Mouse (Mus musculus) lung, embryonic 14.5 days (tissue): ENCODE results near the gene Sgms1. TPM values are rescaled to one million over a fixed set of nuclear protein-coding genes. Genes with fewer than 3 reads are reported as not detected.

Experiments used
- ATAC-seq: fragments of 200-750 bp; cut with Nextera tagmentation; 2 replicates; pipeline ENCODE4 v1.8.0; 2017; ENCODE audit warnings: mild to moderate bottlenecking, moderate TSS enrichment, moderate library complexity; ENCODE audit not compliant: insufficient read depth
- DNase-seq: peaks from one replicate; pipeline ENCODE4 v3.0.0-alpha.2; 2015
- H3K27ac ChIP-seq: fragments of 300-500 bp; sonication (generic); 2 replicates; pipeline ENCODE4 v1.5.1; 2014; ENCODE audit warnings: low read depth, mild to moderate bottlenecking, moderate library complexity
- H3K27me3 ChIP-seq: fragments of 300-500 bp; sonication (generic); 2 replicates; pipeline ENCODE4 v1.6.1; 2014; ENCODE audit warnings: low read length, control low read depth; ENCODE audit not compliant: insufficient read depth
- H3K36me3 ChIP-seq: fragments of 300-500 bp; sonication (generic); 2 replicates; pipeline ENCODE4 v1.6.1; 2014; ENCODE audit warnings: control low read depth; ENCODE audit not compliant: insufficient read depth
- H3K4me1 ChIP-seq: fragments of 300-500 bp; sonication (generic); 2 replicates; pipeline ENCODE4 v1.6.1; 2014; ENCODE audit warnings: antibody characterized with exemption, control low read depth; ENCODE audit not compliant: insufficient read depth
- H3K4me2 ChIP-seq: fragments of 300-500 bp; sonication (generic); 2 replicates; pipeline ENCODE4 v1.6.1; 2014; ENCODE audit warnings: mild to moderate bottlenecking
- H3K4me3 ChIP-seq: fragments of 300-500 bp; sonication (generic); 2 replicates; pipeline ENCODE4 v1.5.1; 2014; ENCODE audit warnings: low read depth, low read length
- H3K9ac ChIP-seq: fragments of 300-500 bp; sonication (generic); 2 replicates; pipeline ENCODE4 v1.6.1; 2014
- H3K9me3 ChIP-seq: fragments of 300-500 bp; sonication (generic); 2 replicates; pipeline ENCODE4 v1.6.1; 2016; ENCODE audit warnings: low read depth, low read length, control low read depth
- CTCF ChIP-seq: IDR thresholded peaks from 2 replicates; pipeline ENCODE4 v1.5.1; 2016; ENCODE audit warnings: antibody characterized with exemption, low read depth
- WGBS: fragments of 180-500 bp; shearing (Covaris S2); extraction: QIAGEN DNeasy Blood & Tissue Kit; methylation state at CpG from one replicate; pipeline ENCODE4 v1.1.7; 2014; 5-methylcytosine and 5-hydroxymethylcytosine counted together
- polyA plus RNA-seq: library from polyadenylated mRNA; unstranded; fragments of >200 nt; fragmentation: Nextera tagmentation; extraction: Ambion mirVana; gene quantifications from 2 replicates; pipeline ENCODE4 v1.2.1, GENCODE M21; 2014

Gene Sgms1
- polyA plus RNA-seq, 1 experiment from 2014 or later, result 50.2 TPM

DNA sequence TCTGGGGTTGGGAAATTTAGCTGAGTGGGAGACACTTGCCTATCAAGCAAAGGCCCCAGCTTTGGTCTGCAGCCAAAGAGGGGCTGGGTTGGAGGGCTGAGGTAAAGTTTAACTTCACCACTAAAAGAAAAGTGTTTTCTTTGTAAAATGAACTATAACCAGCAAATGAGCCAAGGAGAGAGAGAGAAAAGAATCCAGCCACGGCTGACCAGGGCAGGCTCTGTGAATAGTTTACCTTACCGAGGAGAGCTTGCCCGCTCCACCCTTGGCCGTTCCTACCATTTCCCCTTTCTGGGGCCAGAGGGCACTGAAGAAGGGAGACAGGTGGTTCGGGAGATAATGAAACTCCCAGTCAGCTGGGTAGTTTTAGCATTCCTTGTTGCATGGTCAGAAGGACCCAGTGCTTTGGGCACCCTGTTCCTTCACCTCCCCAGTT is 209.5 kb downstream of the Sgms1 start:
- Histone ChIP-seq H3K9ac (no peak overlapping the region), H3K4me1 (peaks cover 35% of the 10 kb centered on the region), H3K27me3 (no peaks in the 10 kb centered on the region), H3K4me2 (peak overlapping the region; percentile 18; the same call in 1 of the 2 replicates), H3K27ac (peak overlapping the region; percentile 82), H3K4me3 (no peak overlapping the region), H3K9me3 (no peaks in the 10 kb centered on the region), H3K36me3 (no peaks in the 10 kb centered on the region)
- 35% methylated on average over 5 of the region's 5 CpGs for WGBS
- DNase-seq (no peak), ATAC-seq (no peak)
- TF ChIP-seq CTCF, result no peak

DNA sequence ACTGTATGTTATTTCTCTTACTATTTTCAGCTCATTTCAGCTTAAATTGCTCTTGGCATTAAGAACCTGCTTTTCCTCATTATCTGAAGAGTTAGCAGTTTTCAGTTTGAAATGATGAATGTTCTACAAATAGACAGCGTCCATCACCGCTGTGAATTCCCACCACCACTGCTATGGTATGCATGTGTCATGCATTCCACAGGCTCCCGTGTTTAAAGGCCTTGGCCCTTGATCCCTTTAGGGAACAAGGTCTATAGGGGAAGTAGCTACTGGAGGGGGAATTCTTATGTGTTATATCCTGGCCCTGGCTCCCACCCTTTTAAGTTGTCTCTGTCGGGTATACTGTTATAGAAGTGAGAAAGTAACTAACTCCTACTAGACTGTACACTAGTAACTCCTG is 210.0 kb downstream of the Sgms1 start:
- TF ChIP-seq CTCF, result no peak
- Histone ChIP-seq H3K9me3 (no peaks in the 10 kb centered on the region), H3K27me3 (no peaks in the 10 kb centered on the region), H3K36me3 (no peaks in the 10 kb centered on the region), H3K9ac (no peak overlapping the region), H3K4me2 (no peak overlapping the region), H3K27ac (peak overlapping the region; percentile 82), H3K4me1 (peaks cover 35% of the 10 kb centered on the region), H3K4me3 (no peak overlapping the region)
- ATAC-seq, result no peak
- 30% methylated on average over 4 of the region's 4 CpGs for WGBS
- DNase-seq, result no peak

GRCm38 (mm10) chr19:32178161-32178560 is 211.4 kb downstream of the Sgms1 start:
- Histone ChIP-seq H3K4me1 (peaks cover 35% of the 10 kb centered on the region), H3K9me3 (no peaks in the 10 kb centered on the region), H3K36me3 (no peaks in the 10 kb centered on the region), H3K27ac (no peak overlapping the region), H3K9ac (no peak overlapping the region), H3K27me3 (no peaks in the 10 kb centered on the region), H3K4me3 (no peak overlapping the region), H3K4me2 (no peak overlapping the region)
- ATAC-seq (no peak), DNase-seq (no peak)
- WGBS, result 64% methylated on average over 2 of the region's 2 CpGs
- TF ChIP-seq CTCF, result no peak

DNA sequence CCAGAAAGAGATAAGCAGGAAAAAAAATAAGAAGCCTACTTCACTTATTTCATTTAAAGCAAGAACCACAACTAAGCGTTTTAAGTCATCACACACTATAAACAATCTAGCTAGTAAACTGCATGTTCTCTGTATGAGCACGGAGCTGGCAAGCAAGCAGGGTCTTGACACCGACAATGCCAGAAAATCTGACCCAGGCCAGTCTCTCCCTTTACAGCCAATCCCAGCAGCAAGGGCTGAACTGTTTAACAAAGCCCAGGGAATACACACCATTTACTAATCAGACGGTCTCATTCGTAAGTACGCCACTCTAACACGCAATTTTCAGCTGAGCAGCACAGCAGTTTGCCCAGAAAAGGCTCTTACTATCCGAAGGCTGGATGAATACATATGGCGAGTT is 213.1 kb downstream of the Sgms1 start:
- no peak for ATAC-seq

GRCm38 (mm10) chr19:32175991-32176390 is 213.5 kb downstream of the Sgms1 start:
- Histone ChIP-seq H3K4me1 (peaks cover 22% of the 10 kb centered on the region), H3K36me3 (no peaks in the 10 kb centered on the region), H3K9ac (no peak overlapping the region), H3K4me3 (no peak overlapping the region), H3K4me2 (no peak overlapping the region), H3K9me3 (no peaks in the 10 kb centered on the region), H3K27ac (no peak overlapping the region), H3K27me3 (no peaks in the 10 kb centered on the region)
- DNase-seq (no peak), ATAC-seq (no peak)
- TF ChIP-seq CTCF, result no peak
- 83% methylated on average over 4 of the region's 4 CpGs for WGBS

More for the DNA sequence above, 213.1 kb downstream of the Sgms1 start:
- H3K4me2 ChIP-seq, result no peak overlapping the region
- H3K27me3 ChIP-seq, result no peaks in the 10 kb centered on the region
- H3K36me3 ChIP-seq, result no peaks in the 10 kb centered on the region
- no peak overlapping the region for H3K27ac ChIP-seq
- peak; percentile 69 for DNase-seq
- no peak overlapping the region for H3K9ac ChIP-seq
- WGBS, result 69% methylated on average over 9 of the region's 9 CpGs
- H3K4me3 ChIP-seq, result no peak overlapping the region
- H3K4me1 ChIP-seq, result peaks cover 27% of the 10 kb centered on the region
- H3K9me3 ChIP-seq, result no peaks in the 10 kb centered on the region
- TF ChIP-seq CTCF, result no peak

DNA sequence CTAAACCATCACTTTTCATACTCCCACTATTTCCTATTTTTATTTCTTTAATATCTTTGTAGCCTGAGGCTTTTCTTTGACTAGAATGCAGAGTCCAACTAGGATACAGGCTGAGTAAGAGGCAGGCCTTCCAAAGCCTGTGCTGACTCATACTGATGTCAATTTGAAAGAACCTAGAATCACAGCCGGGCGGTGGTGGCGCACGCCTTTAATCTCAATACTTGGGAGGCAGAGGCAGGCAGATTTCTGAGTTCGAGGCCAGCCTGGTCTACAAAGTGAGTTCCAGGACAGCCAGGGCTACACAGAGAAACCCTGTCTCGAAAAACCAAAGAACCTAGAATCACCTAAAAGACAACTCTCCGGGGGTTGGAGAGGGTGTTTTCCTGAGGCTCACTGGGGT is 214.5 kb downstream of the Sgms1 start:
- WGBS, result 95% methylated on average over 7 of the region's 7 CpGs
- H3K9ac ChIP-seq, result no peak overlapping the region
- H3K4me1 ChIP-seq, result peaks cover 13% of the 10 kb centered on the region
- no peak for ATAC-seq
- H3K9me3 ChIP-seq, result no peaks in the 10 kb centered on the region
- no peaks in the 10 kb centered on the region for H3K27me3 ChIP-seq
- DNase-seq, result no peak
- H3K36me3 ChIP-seq, result no peaks in the 10 kb centered on the region
- H3K4me3 ChIP-seq, result no peak overlapping the region
- H3K4me2 ChIP-seq, result no peak overlapping the region
- TF ChIP-seq CTCF, result no peak
- H3K27ac ChIP-seq, result no peak overlapping the region

- ATAC-seq (no peak), DNase-seq (no peak)
- Histone ChIP-seq H3K27ac (no peak overlapping the region), H3K27me3 (no peaks in the 10 kb centered on the region), H3K4me3 (no peak overlapping the region), H3K36me3 (no peaks in the 10 kb centered on the region), H3K9me3 (no peaks in the 10 kb centered on the region), H3K4me2 (no peak overlapping the region), H3K4me1 (peaks cover 8% of the 10 kb centered on the region), H3K9ac (no peak overlapping the region)
- no peak for TF ChIP-seq CTCF
- 71% methylated on average over 5 of the region's 5 CpGs for WGBS
These were observed 215.0 kb downstream of the Sgms1 start for GRCm38 (mm10) chr19:32174561-32174960.

GRCm38 (mm10) chr19:32173522-32174184 is 215.9 kb downstream of the Sgms1 start:
- WGBS, result 75% methylated on average over 6 of the region's 6 CpGs
- no peaks in the 10 kb centered on the region for H3K27me3 ChIP-seq
- TF ChIP-seq CTCF, result no peak
- H3K9me3 ChIP-seq, result no peaks in the 10 kb centered on the region
- DNase-seq (no peak), ATAC-seq (no peak)
- H3K9ac ChIP-seq, result no peak overlapping the region
- no peaks in the 10 kb centered on the region for H3K36me3 ChIP-seq
- H3K4me3 ChIP-seq, result no peak overlapping the region
- H3K4me1 ChIP-seq, result 0 out of 2 replicates have a peak, but pooled peaks cover 4% of the 10 kb centered on the region
- H3K4me2 ChIP-seq, result no peak overlapping the region
- no peak overlapping the region for H3K27ac ChIP-seq
